Mouse (Mus musculus) kidney, embryonic 15.5 days (tissue): ENCODE results near the gene Gm30191. TPM values are rescaled to one million over a fixed set of nuclear protein-coding genes. Genes with fewer than 3 reads are reported as not detected.

Experiments
- ATAC-seq: fragments of 200-750 bp; cut with Nextera tagmentation; replicated peaks from 2 replicates; pipeline ENCODE4 v1.8.0; 2017; ENCODE audit warnings: moderate TSS enrichment; ENCODE audit not compliant: low FRiP score
- H3K27ac ChIP-seq: fragments of 300-500 bp; sonication (generic); 2 replicates; pipeline ENCODE4 v1.5.1; 2015; ENCODE audit warnings: mild to moderate bottlenecking, inconsistent platforms
- H3K27me3 ChIP-seq: fragments of 300-500 bp; sonication (generic); 2 replicates; pipeline ENCODE4 v1.6.1; 2015; ENCODE audit warnings: inconsistent platforms
- H3K36me3 ChIP-seq: fragments of 300-500 bp; sonication (generic); 2 replicates; pipeline ENCODE4 v1.6.1; 2015; ENCODE audit warnings: inconsistent platforms
- H3K4me1 ChIP-seq: fragments of 300-500 bp; sonication (generic); 2 replicates; pipeline ENCODE4 v1.6.1; 2015; ENCODE audit warnings: inconsistent platforms
- H3K4me2 ChIP-seq: fragments of 300-500 bp; sonication (generic); 2 replicates; pipeline ENCODE4 v1.6.1; 2015; ENCODE audit warnings: moderate library complexity, mild to moderate bottlenecking, inconsistent platforms
- H3K4me3 ChIP-seq: fragments of 300-500 bp; sonication (generic); replicated peaks from 2 replicates; pipeline ENCODE4 v1.5.1; 2015; ENCODE audit warnings: mild to moderate bottlenecking, inconsistent platforms
- H3K9ac ChIP-seq: fragments of 300-500 bp; sonication (generic); 2 replicates; pipeline ENCODE4 v1.6.1; 2015; ENCODE audit warnings: mild to moderate bottlenecking, inconsistent platforms
- H3K9me3 ChIP-seq: fragments of 300-500 bp; sonication (generic); replicated peaks from 2 replicates; pipeline ENCODE4 v1.6.1; 2016; ENCODE audit warnings: inconsistent platforms
- WGBS: fragments of 180-500 bp; shearing (Covaris S2); methylation state at CpG from one replicate; pipeline ENCODE4 v1.1.7; 2015; ENCODE audit warnings: mixed read lengths; 5-methylcytosine and 5-hydroxymethylcytosine counted together
- polyA plus RNA-seq: library from polyadenylated mRNA; unstranded; fragments of >200 nt; fragmentation: Nextera tagmentation; extraction: Ambion mirVana; gene quantifications from 2 replicates; pipeline ENCODE4 v1.2.1, GENCODE M21; 2015

Gm30191 gene
- polyA plus RNA-seq, 1 experiment from 2014 or later = not detected

GRCm38 (mm10) chr4:134272731-134273416 is 26.1 kb downstream of the Gm30191 start:
- no peaks in the 10 kb centered on the region for H3K27me3 ChIP-seq
- H3K9ac ChIP-seq = no peak overlapping the region; the same call in 1 of the 2 replicates
- H3K9me3 ChIP-seq = no peaks in the 10 kb centered on the region
- peaks cover 10% of the 10 kb centered on the region for H3K4me1 ChIP-seq
- peak overlapping the region; percentile 46 for H3K27ac ChIP-seq
- 13% methylated on average over 13 of the region's 13 CpGs for WGBS
- peaks cover 24% of the 10 kb centered on the region for H3K36me3 ChIP-seq
- ATAC-seq = no peak
- H3K4me3 ChIP-seq = peak overlapping the region; percentile 25
- H3K4me2 ChIP-seq = peak overlapping the region; percentile 53

GRCm38 (mm10) chr4:134273417-134274345 is 26.9 kb downstream of the Gm30191 start:
- Histone ChIP-seq H3K36me3 (peaks cover 31% of the 10 kb centered on the region), H3K4me1 (peaks cover 10% of the 10 kb centered on the region), H3K4me3 (peak overlapping the region; percentile 25), H3K27ac (0 out of 2 replicates have a peak overlapping the region, but pooled peaks have one; percentile 3), H3K9ac (no peak overlapping the region; the same call in 1 of the 2 replicates), H3K9me3 (no peaks in the 10 kb centered on the region), H3K27me3 (no peaks in the 10 kb centered on the region), H3K4me2 (peak overlapping the region; percentile 53)
- ATAC-seq = no peak
- 7% methylated on average over 14 of the region's 14 CpGs for WGBS

GRCm38 (mm10) chr4:134284942-134285341 is 38.2 kb downstream of the Gm30191 start:
- Histone ChIP-seq H3K27ac (no peak overlapping the region), H3K4me1 (peaks cover 27% of the 10 kb centered on the region), H3K4me3 (no peak overlapping the region), H3K36me3 (peaks cover 50% of the 10 kb centered on the region), H3K9ac (no peak overlapping the region), H3K27me3 (no peaks in the 10 kb centered on the region), H3K4me2 (no peak overlapping the region), H3K9me3 (no peaks in the 10 kb centered on the region)
- ATAC-seq = no peak
- 90% methylated on average over 2 of the region's 2 CpGs for WGBS

- Histone ChIP-seq H3K27ac (peak overlapping the region; percentile 100), H3K4me2 (peak overlapping the region; percentile 94), H3K9ac (peak overlapping the region; percentile 94), H3K4me1 (peaks cover 27% of the 10 kb centered on the region), H3K9me3 (no peaks in the 10 kb centered on the region), H3K4me3 (peak overlapping the region; percentile 81), H3K27me3 (no peaks in the 10 kb centered on the region), H3K36me3 (peaks cover 35% of the 10 kb centered on the region)
- ATAC-seq = peak; percentile 37
- 1% methylated on average over 58 of the region's 59 CpGs for WGBS
Measured at GRCm38 (mm10) chr4:134286226-134287167, 39.8 kb downstream of the Gm30191 start.

- WGBS = under 1% methylated on average over 45 of the region's 59 CpGs
- Histone ChIP-seq H3K4me1 (peaks cover 32% of the 10 kb centered on the region), H3K4me2 (peak overlapping the region; percentile 94), H3K9me3 (no peaks in the 10 kb centered on the region), H3K4me3 (peak overlapping the region; percentile 81), H3K27me3 (peaks cover under 1% of the 10 kb centered on the region), H3K36me3 (peaks cover 30% of the 10 kb centered on the region), H3K9ac (peak overlapping the region; percentile 95), H3K27ac (peak overlapping the region; percentile 100)
- peak; percentile 95 for ATAC-seq
Measured at GRCm38 (mm10) chr4:134287168-134287564, 40.4 kb downstream of the Gm30191 start.

- Histone ChIP-seq H3K36me3 (peaks cover 25% of the 10 kb centered on the region), H3K27ac (peak within 1 kb of the TSS; percentile 100), H3K4me1 (peaks cover 33% of the 10 kb centered on the region), H3K9me3 (no peaks in the 10 kb centered on the region), H3K4me2 (peak within 1 kb of the TSS; percentile 94), H3K9ac (peak within 1 kb of the TSS; percentile 95), H3K27me3 (peaks cover 5% of the 10 kb centered on the region), H3K4me3 (peak within 1 kb of the TSS; percentile 81)
- ATAC-seq = peak; percentile 86
- WGBS = under 1% methylated on average over 43 of the region's 43 CpGs
Measured at GRCm38 (mm10) chr4:134287575-134288025, 40.9 kb downstream of the Gm30191 start, which contains the start of gene Pdik1l. Gene Pdik1l (minus strand): TSS chr4:134287895.

GRCm38 (mm10) chr4:134288397-134289256 is 41.9 kb downstream of the Gm30191 start:
- H3K9ac ChIP-seq = peak overlapping the region; percentile 95
- peak overlapping the region; percentile 100 for H3K27ac ChIP-seq
- peak overlapping the region; percentile 81 for H3K4me3 ChIP-seq
- peaks cover 15% of the 10 kb centered on the region for H3K36me3 ChIP-seq
- peak overlapping the region; percentile 94 for H3K4me2 ChIP-seq
- H3K4me1 ChIP-seq = peaks cover 33% of the 10 kb centered on the region
- H3K27me3 ChIP-seq = peaks cover 15% of the 10 kb centered on the region
- WGBS = 13% methylated on average over 11 of the region's 11 CpGs
- no peaks in the 10 kb centered on the region for H3K9me3 ChIP-seq
- ATAC-seq = no peak

- H3K36me3 ChIP-seq = no peaks in the 10 kb centered on the region
- peaks cover 25% of the 10 kb centered on the region for H3K27me3 ChIP-seq
- no peak overlapping the region for H3K4me3 ChIP-seq
- H3K4me2 ChIP-seq = no peak overlapping the region
- WGBS = 24% methylated on average over 7 of the region's 7 CpGs
- H3K9ac ChIP-seq = no peak overlapping the region
- H3K4me1 ChIP-seq = peaks cover 22% of the 10 kb centered on the region
- ATAC-seq = no peak
- no peak overlapping the region for H3K27ac ChIP-seq
- no peaks in the 10 kb centered on the region for H3K9me3 ChIP-seq
Measured at GRCm38 (mm10) chr4:134292067-134292466, 45.3 kb downstream of the Gm30191 start.

- Histone ChIP-seq H3K27ac (no peak overlapping the region), H3K4me1 (peaks cover 18% of the 10 kb centered on the region), H3K9me3 (no peaks in the 10 kb centered on the region), H3K9ac (no peak overlapping the region), H3K4me3 (no peak overlapping the region), H3K36me3 (no peaks in the 10 kb centered on the region), H3K4me2 (no peak overlapping the region), H3K27me3 (peaks cover 25% of the 10 kb centered on the region)
- no peak for ATAC-seq
- WGBS = 68% methylated on average over 18 of the region's 18 CpGs
Measured at GRCm38 (mm10) chr4:134293061-134293691, 46.4 kb downstream of the Gm30191 start.

- 62% methylated on average over 9 of the region's 9 CpGs for WGBS
Measured at GRCm38 (mm10) chr4:134293692-134294163, 47.0 kb downstream of the Gm30191 start.

More at GRCm38 (mm10) chr4:134293692-134294163, 47.0 kb downstream of the Gm30191 start:
- Histone ChIP-seq H3K36me3 (no peaks in the 10 kb centered on the region), H3K27ac (no peak overlapping the region), H3K4me1 (peaks cover 13% of the 10 kb centered on the region), H3K4me3 (no peak overlapping the region), H3K9ac (no peak overlapping the region), H3K27me3 (peaks cover 25% of the 10 kb centered on the region), H3K9me3 (no peaks in the 10 kb centered on the region), H3K4me2 (no peak overlapping the region)
- no peak for ATAC-seq
